In genomic region chr6:99047322-99047721, GRCm38 (mm10) we compare ENCODE assay signal across 17 mouse cellular contexts.
"Had no signal": no experiment of that assay in that cellular context is flagged by ENCODE, and none has a peak within 500 bp of the region (broad histone marks: within the 10 kb centered on the region; RNA-seq: fewer than 3 reads in every experiment).

No protein-coding gene starts in this region.

- H3K9me3 ChIP-seq: lung, embryonic 15.5 days; megakaryocyte, embryonic 14.5 days; midbrain, embryonic 13.5 days; midbrain, embryonic 15.5 days; neural tube, embryonic 12.5 days; stomach, embryonic 15.5 days had no signal

- ATAC-seq: lung, postnatal 0 days; midbrain, embryonic 13.5 days; midbrain, embryonic 15.5 days had no signal

- H3K4me1 ChIP-seq: midbrain, embryonic 15.5 days; stomach, embryonic 15.5 days had no signal

- H3K36me3 ChIP-seq: lung, embryonic 15.5 days; midbrain, embryonic 13.5 days; midbrain, embryonic 15.5 days; neural tube, embryonic 12.5 days; stomach, embryonic 15.5 days had no signal

- H3K4me2 ChIP-seq: lung, embryonic 15.5 days; midbrain, embryonic 11.5 days; midbrain, embryonic 13.5 days; midbrain, embryonic 15.5 days; neural tube, embryonic 12.5 days; stomach, embryonic 15.5 days had no signal

- DNase-seq: lung, adult 2 months; lung, postnatal 14 days; lung, postnatal 36 days; right cerebral cortex, postnatal 14 days; thymus, adult 2 months; thymus, postnatal 25 days; thymus, postnatal 4 days had no signal

- H3K27me3 ChIP-seq: lung, embryonic 15.5 days; megakaryocyte, embryonic 14.5 days; midbrain, embryonic 13.5 days; midbrain, embryonic 15.5 days; neural tube, embryonic 12.5 days; stomach, embryonic 15.5 days had no signal

- H3K4me3 ChIP-seq: lung, embryonic 15.5 days; megakaryocyte, embryonic 14.5 days; midbrain, embryonic 13.5 days; midbrain, embryonic 15.5 days; neural tube, embryonic 12.5 days; stomach, embryonic 15.5 days had no signal

- H3K27ac ChIP-seq: lung, embryonic 15.5 days; macrophage; midbrain, embryonic 13.5 days; midbrain, embryonic 15.5 days; neural tube, embryonic 12.5 days; stomach, embryonic 15.5 days; stomach, postnatal 0 days had no signal

- H3K9ac ChIP-seq: lung, embryonic 15.5 days; midbrain, embryonic 13.5 days; midbrain, embryonic 15.5 days; neural tube, embryonic 12.5 days; stomach, embryonic 15.5 days had no signal
